Mouse (Mus musculus): Measurements from ENCODE around the gene Trim23.
"Not testable (repeated sequence)": the region's sequence is repeated elsewhere in the genome, so short reads cannot be mapped to it uniquely, and the experiment has no call there.

The Trim23 gene

GRCm38 (mm10) chr13:104178650-104179121, at the start of gene Trim23:
Gene Trim23 (plus strand): TSS chr13:104178797.
- DNase-seq (ENCODE audit: low read depth, low spot score), result peak; percentile 99

GRCm38 (mm10) chr13:104132561-104132960, 46.0 kb upstream of the Trim23 start:
- DNase-seq (ENCODE audit: low read depth, low spot score), result no peak

GRCm38 (mm10) chr13:104134510-104135085, 44.0 kb upstream of the Trim23 start:
- DNase-seq (ENCODE audit: low read depth, low spot score), result no peak

- peak; percentile 57 for DNase-seq (ENCODE audit: low read depth, low spot score)
Observed at GRCm38 (mm10) chr13:104139369-104140209, 39.0 kb upstream of the Trim23 start.

- no peak for DNase-seq (ENCODE audit: low read depth, low spot score)
Observed at GRCm38 (mm10) chr13:104144871-104145270, 33.7 kb upstream of the Trim23 start.

- no peak for DNase-seq (ENCODE audit: low read depth, low spot score)
Observed at GRCm38 (mm10) chr13:104145646-104146045, 33.0 kb upstream of the Trim23 start.

- DNase-seq (ENCODE audit: low read depth, low spot score), result no peak
Observed at GRCm38 (mm10) chr13:104154180-104154579, 24.4 kb upstream of the Trim23 start.

- DNase-seq (ENCODE audit: low read depth, low spot score), result no peak
Observed at GRCm38 (mm10) chr13:104155106-104155505, 23.5 kb upstream of the Trim23 start.

GRCm38 (mm10) chr13:104155686-104156085, 22.9 kb upstream of the Trim23 start:
- DNase-seq (ENCODE audit: low read depth, low spot score), result no peak

GRCm38 (mm10) chr13:104171711-104172110, 6.9 kb upstream of the Trim23 start:
- DNase-seq (ENCODE audit: low read depth, low spot score), result no peak

GRCm38 (mm10) chr13:104172498-104172897, 6.1 kb upstream of the Trim23 start:
- no peak for DNase-seq (ENCODE audit: low read depth, low spot score)

GRCm38 (mm10) chr13:104176874-104177273, 1.7 kb upstream of the Trim23 start:
- no peak for DNase-seq (ENCODE audit: low read depth, low spot score)

- no peak for DNase-seq (ENCODE audit: low read depth, low spot score)
Observed at GRCm38 (mm10) chr13:104177796-104178649, 574 bp upstream of the Trim23 start, which contains the start of gene Trappc13. Gene Trappc13 (minus strand): TSS chr13:104178469.

- DNase-seq (ENCODE audit: low read depth, low spot score), result no peak
Observed at GRCm38 (mm10) chr13:104179176-104179888, 735 bp downstream of the Trim23 start.

- no peak for DNase-seq (ENCODE audit: low read depth, low spot score)
Observed at GRCm38 (mm10) chr13:104187357-104187756, 8.8 kb downstream of the Trim23 start.

GRCm38 (mm10) chr13:104195891-104196290, 17.3 kb downstream of the Trim23 start:
- DNase-seq (ENCODE audit: low read depth, low spot score), result not testable (repeated sequence)

- DNase-seq (ENCODE audit: low read depth, low spot score), result no peak
Observed at GRCm38 (mm10) chr13:104204313-104204712, 25.7 kb downstream of the Trim23 start.

- no peak for DNase-seq (ENCODE audit: low read depth, low spot score)
Observed at GRCm38 (mm10) chr13:104227478-104227877, 48.9 kb downstream of the Trim23 start.

GRCm38 (mm10) chr13:104228384-104229066, 49.9 kb downstream of the Trim23 start, which contains the start of the genes Cenpk and Ppwd1:
Gene Cenpk (plus strand): TSS chr13:104228611.
Gene Ppwd1 (minus strand): TSS chr13:104228843.
- DNase-seq (ENCODE audit: low read depth, low spot score), result peak; percentile 92

- no peak for DNase-seq (ENCODE audit: low read depth, low spot score)
Observed at GRCm38 (mm10) chr13:104229181-104229580, 50.6 kb downstream of the Trim23 start.

All from skeletal muscle tissue, adult 2 months (tissue).